Mouse (Mus musculus): ENCODE data around the gene Nop9. TPM values are rescaled to one million over a fixed set of nuclear protein-coding genes. Genes with fewer than 3 reads are reported as not detected.

Gene Nop9
- total and polyA plus RNA-seq, 3 experiments = 22.3 to 45.5 (median 23.0) TPM

DNA sequence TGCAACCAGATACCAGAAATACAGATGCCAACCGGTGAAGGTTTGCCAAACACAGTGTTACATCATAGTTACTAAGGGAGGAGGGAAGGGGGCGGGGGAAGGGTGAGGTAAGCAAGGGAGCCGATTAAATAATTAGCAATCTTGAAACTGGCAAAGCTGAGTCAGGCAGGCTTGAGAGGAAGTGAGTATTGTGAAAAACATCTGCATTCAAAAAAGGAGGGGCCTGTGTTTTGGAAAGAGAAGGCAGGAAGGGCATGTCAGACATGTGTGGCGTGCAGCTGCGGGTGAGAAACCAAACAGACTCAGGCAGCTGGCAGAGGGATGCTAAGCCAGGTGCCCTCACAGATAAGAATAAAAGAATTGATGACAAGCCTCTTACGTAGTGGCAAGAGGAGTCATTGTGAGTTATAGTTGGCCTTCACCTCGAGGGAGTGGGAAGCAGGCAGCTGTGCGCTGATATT, 21.1 kb upstream of the Nop9 start:
- H3K4me3 ChIP-seq (ENCODE audit: low read depth, low read length) = no peak overlapping the region
- peak; percentile 46 for DNase-seq (ENCODE audit: low spot score)
- TF ChIP-seq TAL1 (conservative IDR thresholded peaks at IDR 0.05; ENCODE audit: low read depth, low read length) = peak; percentile 76
- no peak for TF ChIP-seq CTCF (IDR thresholded peaks at IDR 0.05; ENCODE audit: low read depth, low read length)
- no peak for TF ChIP-seq GATA2 (IDR thresholded peaks at IDR 0.05; ENCODE audit: borderline replicate concordance, low read depth, low read length)
- no peaks in the 10 kb centered on the region for H3K9me3 ChIP-seq (replicated peaks)
- H3K4me1 ChIP-seq (ENCODE audit: insufficient read depth, low read depth, low read length) = peaks cover 78% of the 10 kb centered on the region
- ATAC-seq (ENCODE audit: extremely low read depth, insufficient number of reproducible peaks, low FRiP score, poor library complexity, severe bottlenecking) = peak; percentile 63
- peaks cover 18% of the 10 kb centered on the region for H3K36me3 ChIP-seq (replicated peaks)
- H3K27me3 ChIP-seq (ENCODE audit: insufficient read depth, low read length) = peaks cover 15% of the 10 kb centered on the region

DNA sequence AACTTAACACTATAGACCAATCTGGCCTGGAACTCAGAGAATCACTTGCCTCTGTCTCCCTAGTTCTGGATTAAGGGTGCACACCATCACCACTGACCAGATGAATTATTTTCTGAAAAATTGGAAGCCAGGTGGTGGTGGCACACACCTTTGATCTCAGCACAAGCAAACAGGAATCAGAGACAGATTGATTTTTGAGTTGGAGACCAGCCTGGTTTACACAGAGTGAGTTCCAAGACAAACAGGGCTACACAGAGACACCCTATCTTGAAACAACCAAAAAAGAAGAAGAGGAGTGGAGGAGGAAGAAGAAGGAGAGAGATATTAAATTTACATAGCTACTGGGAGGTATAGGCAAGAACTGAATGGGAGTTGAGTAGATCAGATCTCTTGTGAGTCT, 19.2 kb upstream of the Nop9 start:
- H3K4me1 ChIP-seq (ENCODE audit: insufficient read depth, low read depth, low read length) = peaks cover 76% of the 10 kb centered on the region
- H3K36me3 ChIP-seq (replicated peaks) = no peaks in the 10 kb centered on the region
- peaks cover 23% of the 10 kb centered on the region for H3K27me3 ChIP-seq (ENCODE audit: insufficient read depth, low read length)
- H3K4me3 ChIP-seq (ENCODE audit: low read depth, low read length) = no peak overlapping the region
- DNase-seq (ENCODE audit: low spot score) (no peak), ATAC-seq (ENCODE audit: extremely low read depth, insufficient number of reproducible peaks, low FRiP score, poor library complexity, severe bottlenecking) (no peak)
- TF ChIP-seq GATA2 (IDR thresholded peaks at IDR 0.05; ENCODE audit: borderline replicate concordance, low read depth, low read length) (no peak), POLR2AphosphoS5 (IDR thresholded peaks at IDR 0.05; ENCODE audit: insufficient replicate concordance, low read depth, low read length) (no peak)
- no peaks in the 10 kb centered on the region for H3K9me3 ChIP-seq (replicated peaks)

DNA sequence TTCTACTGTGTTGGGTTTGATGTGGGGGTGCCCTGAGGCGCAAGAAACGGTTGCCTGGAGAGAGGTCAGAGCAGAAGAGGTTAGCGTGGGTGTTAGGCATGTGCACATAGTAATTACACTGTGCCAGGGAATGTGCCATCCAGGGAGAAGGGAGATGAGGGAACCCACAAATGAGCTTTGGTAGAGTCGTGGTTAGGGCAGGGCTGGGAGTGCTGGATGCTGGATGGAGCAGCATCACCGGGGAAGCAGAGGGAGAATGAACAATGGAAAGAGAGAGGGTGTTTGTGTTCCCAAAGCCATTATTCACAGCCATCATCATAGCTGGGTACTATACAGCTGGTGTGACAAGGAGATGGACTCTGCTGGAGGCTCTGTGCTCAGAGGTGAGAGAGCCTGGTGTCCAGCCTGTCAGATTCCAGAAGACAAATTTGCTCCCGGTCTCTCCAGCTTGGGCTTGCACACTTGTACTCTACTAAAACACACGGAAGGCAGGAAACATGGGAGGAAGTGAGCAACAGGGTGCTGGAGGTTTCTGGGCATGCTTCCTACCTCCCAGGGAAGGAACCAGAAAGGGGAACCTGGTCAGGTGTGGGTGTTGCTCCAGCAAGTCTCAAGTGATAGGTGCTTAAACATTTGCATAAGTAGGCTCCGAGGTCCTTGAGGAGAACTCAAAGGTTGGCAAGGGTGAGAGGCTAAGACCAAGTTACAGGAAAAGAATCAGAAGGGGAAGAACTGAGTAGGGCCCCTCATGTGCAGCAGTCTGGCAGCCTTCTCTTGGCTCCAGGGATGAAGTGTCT, 17.4 kb upstream of the Nop9 start:
- Histone ChIP-seq H3K9me3 (replicated peaks) (no peaks in the 10 kb centered on the region), H3K27me3 (ENCODE audit: insufficient read depth, low read length) (peaks cover 23% of the 10 kb centered on the region), H3K4me3 (ENCODE audit: low read depth, low read length) (no peak overlapping the region), H3K4me1 (ENCODE audit: insufficient read depth, low read depth, low read length) (peaks cover 62% of the 10 kb centered on the region), H3K36me3 (replicated peaks) (no peaks in the 10 kb centered on the region)
- DNase-seq (ENCODE audit: low spot score) (no peak), ATAC-seq (ENCODE audit: extremely low read depth, insufficient number of reproducible peaks, low FRiP score, poor library complexity, severe bottlenecking) (no peak)
- TF ChIP-seq POLR2AphosphoS5 (IDR thresholded peaks at IDR 0.05; ENCODE audit: insufficient replicate concordance, low read depth, low read length) (no peak), GATA1 (IDR thresholded peaks at IDR 0.05; ENCODE audit: borderline replicate concordance, low read length) (no peak), TAL1 (conservative IDR thresholded peaks at IDR 0.05; ENCODE audit: low read depth, low read length) (no peak), GATA2 (IDR thresholded peaks at IDR 0.05; ENCODE audit: borderline replicate concordance, low read depth, low read length) (no peak), CTCF (IDR thresholded peaks at IDR 0.05; ENCODE audit: low read depth, low read length) (no peak)

DNA sequence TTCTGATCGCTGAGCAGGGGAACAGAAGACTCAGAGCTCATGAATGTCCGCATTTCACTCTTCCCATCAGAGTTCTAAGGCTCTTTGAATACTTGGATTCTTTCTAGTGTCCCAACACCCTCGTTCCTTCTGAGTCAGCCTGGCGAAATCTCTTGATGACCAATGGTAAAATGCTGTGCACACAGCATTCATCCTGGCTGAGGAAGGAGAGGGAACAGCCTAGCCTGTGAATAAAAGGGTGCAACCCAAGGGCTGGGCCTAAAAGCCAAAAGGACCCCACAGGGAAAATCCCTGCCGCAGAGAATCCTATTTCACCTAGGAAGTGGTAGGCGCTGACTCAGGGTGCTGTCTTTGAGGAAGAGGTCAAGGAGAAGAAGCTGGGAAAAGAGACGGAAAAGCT, 15.4 kb upstream of the Nop9 start:
- Histone ChIP-seq H3K36me3 (replicated peaks) (no peaks in the 10 kb centered on the region), H3K4me3 (ENCODE audit: low read depth, low read length) (no peak overlapping the region), H3K9me3 (replicated peaks) (no peaks in the 10 kb centered on the region), H3K27me3 (ENCODE audit: insufficient read depth, low read length) (peaks cover 37% of the 10 kb centered on the region), H3K4me1 (ENCODE audit: insufficient read depth, low read depth, low read length) (peaks cover 47% of the 10 kb centered on the region)
- no peak for TF ChIP-seq GATA1 (IDR thresholded peaks at IDR 0.05; ENCODE audit: borderline replicate concordance, low read length)
- TF ChIP-seq TAL1 (conservative IDR thresholded peaks at IDR 0.05; ENCODE audit: low read depth, low read length) = no peak
- no peak for TF ChIP-seq CTCF (IDR thresholded peaks at IDR 0.05; ENCODE audit: low read depth, low read length)
- no peak for TF ChIP-seq POLR2AphosphoS5 (IDR thresholded peaks at IDR 0.05; ENCODE audit: insufficient replicate concordance, low read depth, low read length)
- no peak for TF ChIP-seq GATA2 (IDR thresholded peaks at IDR 0.05; ENCODE audit: borderline replicate concordance, low read depth, low read length)
- DNase-seq (ENCODE audit: low spot score) (no peak), ATAC-seq (ENCODE audit: extremely low read depth, insufficient number of reproducible peaks, low FRiP score, poor library complexity, severe bottlenecking) (no peak)

- DNase-seq (ENCODE audit: low spot score) (no peak), ATAC-seq (ENCODE audit: extremely low read depth, insufficient number of reproducible peaks, low FRiP score, poor library complexity, severe bottlenecking) (peak; percentile 63)
- Histone ChIP-seq H3K27me3 (ENCODE audit: insufficient read depth, low read length) (peaks cover 37% of the 10 kb centered on the region), H3K4me3 (ENCODE audit: low read depth, low read length) (no peak overlapping the region), H3K36me3 (replicated peaks) (no peaks in the 10 kb centered on the region), H3K9me3 (replicated peaks) (no peaks in the 10 kb centered on the region), H3K4me1 (ENCODE audit: insufficient read depth, low read depth, low read length) (peaks cover 43% of the 10 kb centered on the region)
- TF ChIP-seq POLR2AphosphoS5 (IDR thresholded peaks at IDR 0.05; ENCODE audit: insufficient replicate concordance, low read depth, low read length) (no peak), GATA2 (IDR thresholded peaks at IDR 0.05; ENCODE audit: borderline replicate concordance, low read depth, low read length) (no peak), CTCF (IDR thresholded peaks at IDR 0.05; ENCODE audit: low read depth, low read length) (no peak), TAL1 (conservative IDR thresholded peaks at IDR 0.05; ENCODE audit: low read depth, low read length) (no peak), GATA1 (IDR thresholded peaks at IDR 0.05; ENCODE audit: borderline replicate concordance, low read length) (no peak)
Measured at GRCm38 (mm10) chr14:55730531-55731032, 14.9 kb upstream of the Nop9 start.

- ATAC-seq (ENCODE audit: extremely low read depth, insufficient number of reproducible peaks, low FRiP score, poor library complexity, severe bottlenecking) (no peak), DNase-seq (ENCODE audit: low spot score) (no peak)
- Histone ChIP-seq H3K27me3 (ENCODE audit: insufficient read depth, low read length) (peaks cover 28% of the 10 kb centered on the region), H3K36me3 (replicated peaks) (peaks cover 11% of the 10 kb centered on the region), H3K4me1 (ENCODE audit: insufficient read depth, low read depth, low read length) (peaks cover 33% of the 10 kb centered on the region), H3K4me3 (ENCODE audit: low read depth, low read length) (no peak overlapping the region), H3K9me3 (replicated peaks) (no peaks in the 10 kb centered on the region)
- TF ChIP-seq GATA2 (IDR thresholded peaks at IDR 0.05; ENCODE audit: borderline replicate concordance, low read depth, low read length) = no peak
- no peak for TF ChIP-seq POLR2AphosphoS5 (IDR thresholded peaks at IDR 0.05; ENCODE audit: insufficient replicate concordance, low read depth, low read length)
- TF ChIP-seq GATA1 (IDR thresholded peaks at IDR 0.05; ENCODE audit: borderline replicate concordance, low read length) = no peak
- no peak for TF ChIP-seq TAL1 (conservative IDR thresholded peaks at IDR 0.05; ENCODE audit: low read depth, low read length)
- no peak for TF ChIP-seq CTCF (IDR thresholded peaks at IDR 0.05; ENCODE audit: low read depth, low read length)
Measured at GRCm38 (mm10) chr14:55733889-55734288, 11.6 kb upstream of the Nop9 start.

Measured in G1E (cell line).